In genomic region chr3:90263121-90263771, GRCm38 (mm10) we compare ENCODE assay signal across 20 mouse cellular contexts. TPM values are rescaled to one million over a fixed set of nuclear protein-coding genes. Genes with fewer than 3 reads are reported as not detected.
DNase-seq lines count a peak whose midpoint lies in the region; ATAC-seq lines count a peak whose summit lies in the region.
"Had no signal": no experiment of that assay in that cellular context is flagged by ENCODE, and none has a peak within 500 bp of the region (broad histone marks: within the 10 kb centered on the region; RNA-seq: fewer than 3 reads in every experiment).

No protein-coding gene starts in this region.

- 0 out of 2 replicates have a peak overlapping the region, but pooled peaks have one; percentile 37 for H3K9ac ChIP-seq in embryonic facial prominence, embryonic 14.5 days (ENCODE audit: low read depth, low read length)
- 0 out of 2 replicates have a peak overlapping the region, but pooled peaks have one; percentile 5 for H3K9ac ChIP-seq in midbrain, embryonic 12.5 days (replicated peaks)
- H3K9ac ChIP-seq in midbrain, embryonic 13.5 days (replicated peaks) = no peak overlapping the region
- H3K9ac ChIP-seq: embryonic facial prominence, embryonic 12.5 days; forebrain, embryonic 12.5 days; forebrain, embryonic 15.5 days; hindbrain, embryonic 12.5 days; hindbrain, embryonic 15.5 days had no signal

- H3K4me1 ChIP-seq in embryonic facial prominence, embryonic 14.5 days (ENCODE audit: control insufficient read depth, insufficient read depth, low read length) = peaks cover 10% of the 10 kb centered on the region
- peaks cover 24% of the 10 kb centered on the region for H3K4me1 ChIP-seq in embryonic facial prominence, embryonic 10.5 days
- peaks cover 14% of the 10 kb centered on the region for H3K4me1 ChIP-seq in midbrain, embryonic 12.5 days
- peaks cover 21% of the 10 kb centered on the region for H3K4me1 ChIP-seq in midbrain, embryonic 13.5 days (replicated peaks)

- no peak overlapping the region for H3K4me3 ChIP-seq in embryonic facial prominence, embryonic 14.5 days (ENCODE audit: low read depth, low read length)
- H3K4me3 ChIP-seq in embryonic facial prominence, embryonic 10.5 days = no peak overlapping the region
- no peak overlapping the region for H3K4me3 ChIP-seq in midbrain, embryonic 12.5 days
- no peak overlapping the region for H3K4me3 ChIP-seq in midbrain, embryonic 13.5 days (replicated peaks)
- H3K4me3 ChIP-seq: embryonic facial prominence, embryonic 12.5 days; erythroblast, embryonic 14.5 days; forebrain, embryonic 12.5 days; forebrain, embryonic 15.5 days; heart, adult 2 months; hindbrain, embryonic 12.5 days; hindbrain, embryonic 15.5 days had no signal

- H3K4me2 ChIP-seq in embryonic facial prominence, embryonic 14.5 days (ENCODE audit: low read depth, low read length) = no peak overlapping the region
- H3K4me2 ChIP-seq in midbrain, embryonic 12.5 days (replicated peaks) = no peak overlapping the region
- no peak overlapping the region for H3K4me2 ChIP-seq in midbrain, embryonic 13.5 days (replicated peaks)
- H3K4me2 ChIP-seq: embryonic facial prominence, embryonic 12.5 days; forebrain, embryonic 12.5 days; forebrain, embryonic 15.5 days; heart, embryonic 11.5 days; hindbrain, embryonic 12.5 days; hindbrain, embryonic 15.5 days had no signal

- no peaks in the 10 kb centered on the region for H3K27me3 ChIP-seq in embryonic facial prominence, embryonic 14.5 days (replicated peaks; ENCODE audit: control insufficient read depth, insufficient read depth, low read length)
- no peaks in the 10 kb centered on the region for H3K27me3 ChIP-seq in embryonic facial prominence, embryonic 10.5 days (replicated peaks; ENCODE audit: low read depth, poor library complexity, severe bottlenecking)
- H3K27me3 ChIP-seq in midbrain, embryonic 12.5 days = no peaks in the 10 kb centered on the region
- no peaks in the 10 kb centered on the region for H3K27me3 ChIP-seq in midbrain, embryonic 13.5 days
- H3K27me3 ChIP-seq: embryonic facial prominence, embryonic 12.5 days; forebrain, embryonic 12.5 days; forebrain, embryonic 15.5 days; hindbrain, embryonic 12.5 days; hindbrain, embryonic 15.5 days had no signal

- no peak overlapping the region for H3K27ac ChIP-seq in embryonic facial prominence, embryonic 14.5 days (replicated peaks; ENCODE audit: low read depth, low read length)
- H3K27ac ChIP-seq in embryonic facial prominence, embryonic 10.5 days (replicated peaks) = no peak overlapping the region
- H3K27ac ChIP-seq in midbrain, embryonic 12.5 days (replicated peaks) = no peak overlapping the region
- H3K27ac ChIP-seq in midbrain, embryonic 13.5 days = no peak overlapping the region
- H3K27ac ChIP-seq: embryonic facial prominence, embryonic 12.5 days; forebrain, embryonic 12.5 days; forebrain, embryonic 15.5 days; heart, adult 2 months; hindbrain, embryonic 12.5 days; hindbrain, embryonic 15.5 days had no signal

- no peaks in the 10 kb centered on the region for H3K9me3 ChIP-seq in embryonic facial prominence, embryonic 14.5 days (ENCODE audit: control insufficient read depth, low read length)
- H3K9me3 ChIP-seq in embryonic facial prominence, embryonic 10.5 days = no peaks in the 10 kb centered on the region
- no peaks in the 10 kb centered on the region for H3K9me3 ChIP-seq in midbrain, embryonic 12.5 days
- H3K9me3 ChIP-seq in midbrain, embryonic 13.5 days = no peaks in the 10 kb centered on the region
- H3K9me3 ChIP-seq: embryonic facial prominence, embryonic 12.5 days; forebrain, embryonic 12.5 days; forebrain, embryonic 15.5 days; hindbrain, embryonic 12.5 days; hindbrain, embryonic 15.5 days had no signal

- 91% methylated on average over 5 of the region's 5 CpGs for WGBS in embryonic facial prominence, embryonic 14.5 days
- WGBS in embryonic facial prominence, embryonic 10.5 days = 84% methylated on average over 5 of the region's 5 CpGs
- WGBS in midbrain, embryonic 12.5 days = 93% methylated on average over 5 of the region's 5 CpGs
- 92% methylated on average over 5 of the region's 5 CpGs for WGBS in midbrain, embryonic 13.5 days

- peak; percentile 17 for DNase-seq in cerebellum, adult 8-10 months
- no peak for DNase-seq in embryonic facial prominence, embryonic 14.5 days (ENCODE audit: low spot score)
- no peak for DNase-seq in embryonic facial prominence, embryonic 10.5 days (ENCODE audit: low spot score)
- DNase-seq in retina, embryonic 14.5 days (ENCODE audit: low spot score) = no peak
- DNase-seq: adrenal gland, adult 2 months; adrenal gland, postnatal 14 days; B cell, adult 2 months; gastrocnemius, postnatal 25 days; heart, adult 2 months had no signal

- no peak for ATAC-seq in cerebellum, adult (ENCODE audit: insufficient number of reproducible peaks, low FRiP score, low TSS enrichment)
- ATAC-seq in embryonic facial prominence, embryonic 14.5 days (ENCODE audit: low read depth) = no peak
- no peak for ATAC-seq in midbrain, embryonic 12.5 days (ENCODE audit: low FRiP score, low read depth)
- no peak for ATAC-seq in midbrain, embryonic 13.5 days
- ATAC-seq: forebrain, embryonic 15.5 days; intestine, postnatal 0 days had no signal

- peaks cover 56% of the 10 kb centered on the region for H3K36me3 ChIP-seq in embryonic facial prominence, embryonic 14.5 days (ENCODE audit: control insufficient read depth, insufficient read depth, low read length)
- peaks cover 71% of the 10 kb centered on the region for H3K36me3 ChIP-seq in embryonic facial prominence, embryonic 10.5 days (replicated peaks)
- H3K36me3 ChIP-seq in midbrain, embryonic 12.5 days = peaks cover 60% of the 10 kb centered on the region
- H3K36me3 ChIP-seq in midbrain, embryonic 13.5 days = peaks cover 58% of the 10 kb centered on the region

RNA-seq across cellular contexts. Expression of gene Dennd4b, which starts 1.7 kb away (rescaled TPM):
- 4.1 and 4.7 TPM in 2 replicates for polyA plus RNA-seq in embryonic facial prominence, embryonic 14.5 days (2014; fragmentation: Nextera tagmentation; extraction: Ambion mirVana)
- 4.3 and 5.3 TPM in 2 replicates for polyA plus RNA-seq in embryonic facial prominence, embryonic 10.5 days (2016; fragmentation: Nextera tagmentation; extraction: Ambion mirVana)
- polyA plus RNA-seq in midbrain, embryonic 12.5 days (2016; fragmentation: Nextera tagmentation; extraction: Ambion mirVana) = 6.6 and 6.9 TPM in 2 replicates
- polyA plus RNA-seq in midbrain, embryonic 13.5 days (2015; fragmentation: Nextera tagmentation; extraction: Ambion mirVana) = 5.9 and 6.6 TPM in 2 replicates

RNA-seq across cellular contexts. Expression of gene Crtc2, which starts 9.3 kb away (rescaled TPM):
- polyA plus RNA-seq in embryonic facial prominence, embryonic 14.5 days (2014; fragmentation: Nextera tagmentation; extraction: Ambion mirVana) = 14.2 and 14.4 TPM in 2 replicates
- polyA plus RNA-seq in embryonic facial prominence, embryonic 10.5 days (2016; fragmentation: Nextera tagmentation; extraction: Ambion mirVana) = 26.1 and 26.8 TPM in 2 replicates
- 21.5 and 21.7 TPM in 2 replicates for polyA plus RNA-seq in midbrain, embryonic 12.5 days (2016; fragmentation: Nextera tagmentation; extraction: Ambion mirVana)
- 16.9 and 21.4 TPM in 2 replicates for polyA plus RNA-seq in midbrain, embryonic 13.5 days (2015; fragmentation: Nextera tagmentation; extraction: Ambion mirVana)

RNA-seq across cellular contexts. Expression of gene Slc39a1, which starts 15.3 kb away (rescaled TPM):
- polyA plus RNA-seq in embryonic facial prominence, embryonic 14.5 days (2014; fragmentation: Nextera tagmentation; extraction: Ambion mirVana) = 88.1 and 90.9 TPM in 2 replicates
- 60.9 and 64.2 TPM in 2 replicates for polyA plus RNA-seq in embryonic facial prominence, embryonic 10.5 days (2016; fragmentation: Nextera tagmentation; extraction: Ambion mirVana)
- polyA plus RNA-seq in midbrain, embryonic 12.5 days (2016; fragmentation: Nextera tagmentation; extraction: Ambion mirVana) = 50.5 and 55.1 TPM in 2 replicates
- 57.0 and 60.9 TPM in 2 replicates for polyA plus RNA-seq in midbrain, embryonic 13.5 days (2015; fragmentation: Nextera tagmentation; extraction: Ambion mirVana)

RNA-seq across cellular contexts. Expression of gene Creb3l4, which starts 19.9 kb away (rescaled TPM):
- 5.2 and 6.1 TPM in 2 replicates for polyA plus RNA-seq in embryonic facial prominence, embryonic 14.5 days (2014; fragmentation: Nextera tagmentation; extraction: Ambion mirVana)
- polyA plus RNA-seq in embryonic facial prominence, embryonic 10.5 days (2016; fragmentation: Nextera tagmentation; extraction: Ambion mirVana) = 4.2 and 6.1 TPM in 2 replicates
- polyA plus RNA-seq in midbrain, embryonic 12.5 days (2016; fragmentation: Nextera tagmentation; extraction: Ambion mirVana) = 3.8 and 3.9 TPM in 2 replicates
- 3.3 and 3.4 TPM in 2 replicates for polyA plus RNA-seq in midbrain, embryonic 13.5 days (2015; fragmentation: Nextera tagmentation; extraction: Ambion mirVana)
- polyA plus RNA-seq: erythroblast, embryonic 14.5 days had no signal

RNA-seq across cellular contexts. Expression of gene Gatad2b, which starts 29.7 kb away (rescaled TPM):
- polyA plus RNA-seq in embryonic facial prominence, embryonic 14.5 days (2014; fragmentation: Nextera tagmentation; extraction: Ambion mirVana) = 13.2 and 13.4 TPM in 2 replicates
- 13.6 and 15.7 TPM in 2 replicates for polyA plus RNA-seq in embryonic facial prominence, embryonic 10.5 days (2016; fragmentation: Nextera tagmentation; extraction: Ambion mirVana)
- polyA plus RNA-seq in midbrain, embryonic 12.5 days (2016; fragmentation: Nextera tagmentation; extraction: Ambion mirVana) = 15.5 and 15.9 TPM in 2 replicates
- polyA plus RNA-seq in midbrain, embryonic 13.5 days (2015; fragmentation: Nextera tagmentation; extraction: Ambion mirVana) = 15.1 and 16.0 TPM in 2 replicates
